Mouse (Mus musculus): ENCODE data around the gene Atxn1. TPM values are rescaled to one million over a fixed set of nuclear protein-coding genes. Genes with fewer than 3 reads are reported as not detected.

Atxn1 gene
- total RNA-seq, 1 experiment from 2014 or later = 19.8 TPM

DNA sequence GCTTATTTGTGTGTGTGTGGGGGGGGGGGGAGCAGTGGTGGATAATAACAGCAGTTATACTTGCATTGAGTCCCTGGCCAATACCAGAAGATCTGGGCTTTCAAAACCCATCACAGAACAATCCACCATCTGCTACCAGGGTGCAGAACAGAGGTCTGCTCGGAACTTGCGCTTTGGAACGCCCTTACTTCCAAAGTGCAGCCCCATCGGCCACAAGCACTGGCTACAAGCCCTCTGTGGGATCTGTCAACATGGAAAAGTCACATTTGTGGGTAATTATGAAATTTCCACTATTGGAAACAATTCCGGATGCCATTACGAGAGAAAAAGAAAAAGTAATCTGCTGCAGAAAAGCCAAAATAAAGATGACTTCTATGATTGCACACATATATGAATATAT lies 25.2 kb downstream of the Atxn1 start:
- no peak for ATAC-seq (replicated peaks in 1 of 2; ENCODE audit: insufficient read depth in 1 of 2, low FRiP score in 2 of 2, low TSS enrichment in 1 of 2, low read depth in 1 of 2, poor library complexity in 2 of 2, severe bottlenecking in 2 of 2)

DNA sequence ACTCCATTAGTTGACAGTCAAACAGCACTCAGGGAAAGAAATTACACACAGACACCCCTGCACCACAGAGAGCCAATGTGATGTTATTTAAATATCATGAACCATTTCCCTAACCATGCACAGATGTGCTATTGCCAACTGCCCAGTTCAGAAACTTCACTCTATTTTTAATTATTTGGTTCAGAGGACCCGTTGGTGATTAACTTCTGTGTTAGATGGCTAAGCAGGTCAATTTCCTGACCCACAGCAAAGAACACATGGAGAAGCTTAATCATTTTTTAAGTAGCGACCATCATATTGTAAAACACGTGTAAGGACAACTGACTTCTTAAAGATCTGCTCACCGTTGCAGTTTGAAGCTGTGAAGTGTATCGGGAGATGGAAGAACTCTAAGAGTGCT lies 26.7 kb downstream of the Atxn1 start:
- no peak for ATAC-seq (replicated peaks in 1 of 2; ENCODE audit: insufficient read depth in 1 of 2, low FRiP score in 2 of 2, low TSS enrichment in 1 of 2, low read depth in 1 of 2, poor library complexity in 2 of 2, severe bottlenecking in 2 of 2)

DNA sequence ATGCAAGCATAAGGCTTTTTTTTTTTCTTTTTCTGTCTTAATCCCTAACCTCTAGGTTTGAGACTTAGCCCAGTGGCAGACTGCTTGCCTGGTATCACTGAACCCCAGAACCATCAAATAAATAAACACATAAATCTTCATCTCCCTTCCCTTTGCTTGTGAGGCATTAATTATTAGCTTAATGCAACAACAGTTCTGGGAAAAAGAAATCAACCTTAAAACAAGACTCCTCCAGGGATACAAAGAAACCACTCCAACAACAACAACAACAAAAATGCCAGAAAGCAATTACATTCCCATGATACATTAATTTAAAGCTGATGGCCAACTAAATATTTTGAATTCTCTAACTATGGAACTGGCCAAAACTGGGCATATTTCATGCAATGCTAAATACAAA lies 28.0 kb downstream of the Atxn1 start:
- no peak for ATAC-seq (replicated peaks in 1 of 2; ENCODE audit: insufficient read depth in 1 of 2, low FRiP score in 2 of 2, low TSS enrichment in 1 of 2, low read depth in 1 of 2, poor library complexity in 2 of 2, severe bottlenecking in 2 of 2)

DNA sequence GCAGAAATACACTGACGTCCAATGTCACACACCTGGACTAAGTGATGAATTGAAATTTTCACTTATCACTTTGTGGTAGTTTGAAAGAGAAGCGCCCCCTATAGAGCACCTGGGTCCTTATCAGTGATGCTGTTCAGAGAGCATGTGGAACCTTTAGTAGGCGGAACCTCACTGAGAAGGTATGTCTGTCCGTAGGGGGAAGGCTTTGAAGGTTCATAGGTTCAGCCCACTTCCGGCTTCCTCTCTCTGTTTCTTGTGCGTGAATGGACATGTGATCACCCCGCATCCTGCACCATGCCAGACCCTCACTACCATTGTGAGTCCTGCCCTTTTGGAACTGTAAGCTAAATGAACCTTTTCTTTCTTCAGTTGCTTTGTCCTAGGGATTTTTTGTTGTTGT lies 29.0 kb downstream of the Atxn1 start:
- ATAC-seq (replicated peaks in 1 of 2; ENCODE audit: insufficient read depth in 1 of 2, low FRiP score in 2 of 2, low TSS enrichment in 1 of 2, low read depth in 1 of 2, poor library complexity in 2 of 2, severe bottlenecking in 2 of 2) = no peak

DNA sequence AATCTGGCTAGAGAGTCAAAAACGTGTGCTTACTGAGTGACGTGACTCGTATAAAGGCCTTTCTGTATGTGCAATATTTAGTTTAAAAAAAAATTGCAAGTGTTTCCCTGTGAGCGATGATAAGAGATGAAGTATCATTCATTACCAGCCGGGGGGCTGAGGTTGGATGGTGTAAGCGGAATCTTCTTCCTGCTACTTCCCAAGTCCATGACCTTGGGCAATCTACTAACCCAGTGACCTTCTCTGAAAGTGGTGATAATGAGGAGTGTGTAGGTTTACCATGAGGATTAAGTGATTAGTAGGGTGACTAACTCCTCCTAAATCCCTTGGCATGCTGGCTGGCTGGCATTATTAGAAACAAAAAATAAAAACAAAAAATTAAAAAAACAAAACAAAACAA lies 30.0 kb downstream of the Atxn1 start:
- ATAC-seq (replicated peaks in 1 of 2; ENCODE audit: insufficient read depth in 1 of 2, low FRiP score in 2 of 2, low TSS enrichment in 1 of 2, low read depth in 1 of 2, poor library complexity in 2 of 2, severe bottlenecking in 2 of 2) = no peak

DNA sequence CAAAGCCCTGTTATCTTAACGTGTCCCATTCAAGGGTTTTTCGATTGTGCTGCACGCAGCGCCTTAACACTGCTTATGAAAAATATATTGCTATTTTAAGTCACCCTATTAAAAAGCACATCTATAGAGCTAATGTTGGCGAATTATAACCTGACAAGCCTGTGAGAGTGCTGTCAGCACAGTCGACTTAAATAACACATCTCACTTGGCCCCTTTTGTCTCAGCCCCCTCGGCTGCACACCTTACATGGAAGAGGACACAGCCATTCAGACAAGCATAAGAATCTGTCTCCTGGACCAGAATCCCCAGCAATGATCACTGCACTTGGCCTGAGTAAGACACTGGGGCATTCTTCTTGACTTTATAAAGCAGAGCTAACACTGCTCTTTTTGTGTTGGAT lies 30.7 kb downstream of the Atxn1 start:
- ATAC-seq (replicated peaks in 1 of 2; ENCODE audit: insufficient read depth in 1 of 2, low FRiP score in 2 of 2, low TSS enrichment in 1 of 2, low read depth in 1 of 2, poor library complexity in 2 of 2, severe bottlenecking in 2 of 2) = no peak

DNA sequence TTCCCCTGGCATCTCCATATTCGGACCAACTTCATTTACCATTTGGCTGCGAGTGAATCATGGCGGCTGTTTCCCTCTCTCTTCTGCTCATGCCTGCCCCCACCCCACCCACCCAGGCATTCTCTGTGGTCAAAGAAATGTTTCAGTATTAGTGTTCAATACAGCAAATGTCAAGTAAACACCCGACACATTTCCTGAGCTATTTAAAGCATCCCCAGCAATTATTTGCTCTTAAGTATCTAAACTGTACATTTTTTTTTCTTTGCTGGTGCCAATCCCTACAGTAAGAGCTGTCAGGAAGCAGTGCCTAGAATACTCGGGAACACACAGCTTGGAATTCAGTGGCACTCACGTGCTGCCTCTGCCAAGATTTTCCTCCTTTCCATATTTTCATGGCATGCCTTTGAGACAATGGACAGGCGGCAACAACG lies 32.3 kb downstream of the Atxn1 start:
- no peak for ATAC-seq (replicated peaks in 1 of 2; ENCODE audit: insufficient read depth in 1 of 2, low FRiP score in 2 of 2, low TSS enrichment in 1 of 2, low read depth in 1 of 2, poor library complexity in 2 of 2, severe bottlenecking in 2 of 2)

DNA sequence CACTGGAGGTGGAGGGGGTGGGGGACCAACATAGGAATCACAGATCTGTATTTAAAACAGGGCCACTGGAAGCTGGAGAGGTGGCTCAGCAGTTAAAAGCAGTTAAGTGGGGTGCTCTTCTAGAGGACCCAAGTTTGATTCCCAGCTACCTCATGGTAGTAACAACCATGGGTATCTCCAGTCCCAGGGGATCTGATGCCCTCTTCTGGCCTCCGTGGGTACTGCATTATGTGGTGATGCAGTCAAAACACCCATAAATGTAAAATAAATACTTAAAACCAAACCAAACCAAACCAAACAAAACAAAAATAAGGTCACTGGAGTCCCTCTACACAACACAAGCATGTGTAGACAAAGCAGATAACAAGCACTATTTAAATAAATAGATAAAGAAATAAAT lies 32.9 kb downstream of the Atxn1 start:
- no peak for ATAC-seq (replicated peaks in 1 of 2; ENCODE audit: insufficient read depth in 1 of 2, low FRiP score in 2 of 2, low TSS enrichment in 1 of 2, low read depth in 1 of 2, poor library complexity in 2 of 2, severe bottlenecking in 2 of 2)

DNA sequence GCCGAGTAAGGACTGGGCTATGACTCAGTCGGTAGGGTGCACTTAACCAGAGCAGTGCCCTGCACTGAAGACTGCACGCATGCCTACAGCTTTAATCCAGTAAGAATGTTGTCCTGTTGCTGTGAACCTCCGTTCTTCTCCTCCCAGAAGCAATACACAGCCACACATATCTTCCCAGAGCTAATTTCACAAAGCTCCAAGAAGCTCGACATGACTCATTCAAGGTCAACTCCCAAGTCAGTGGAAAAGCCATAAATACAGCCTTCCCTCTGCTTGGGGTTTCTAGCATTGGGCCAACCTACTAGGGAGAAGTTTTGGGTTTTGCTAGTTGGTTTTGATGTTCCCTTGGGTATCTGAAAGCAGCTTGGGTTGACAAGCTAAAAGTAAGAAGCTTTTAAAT lies 33.6 kb downstream of the Atxn1 start:
- ATAC-seq (replicated peaks in 1 of 2; ENCODE audit: insufficient read depth in 1 of 2, low FRiP score in 2 of 2, low TSS enrichment in 1 of 2, low read depth in 1 of 2, poor library complexity in 2 of 2, severe bottlenecking in 2 of 2) = no peak

DNA sequence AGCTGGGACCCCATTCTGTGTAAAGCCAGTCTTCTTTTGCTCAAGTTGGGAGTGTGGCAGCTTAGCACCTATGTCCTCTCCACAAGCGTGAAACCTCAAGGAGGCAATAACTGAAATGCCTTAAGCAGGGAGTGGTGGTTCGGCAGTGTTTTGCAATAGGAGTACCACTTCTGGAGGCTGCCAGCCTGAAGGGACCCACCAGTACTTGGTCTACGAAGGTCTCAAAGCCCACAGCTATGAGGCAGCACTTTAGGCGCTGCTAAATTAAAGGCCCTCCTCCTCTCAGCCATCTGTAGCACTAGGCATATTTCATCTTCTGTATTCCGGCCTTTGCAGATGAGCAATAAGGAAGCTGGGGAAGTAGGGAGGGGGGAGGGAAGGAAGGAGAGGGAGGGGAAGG lies 35.1 kb downstream of the Atxn1 start:
- ATAC-seq (replicated peaks in 1 of 2; ENCODE audit: insufficient read depth in 1 of 2, low FRiP score in 2 of 2, low TSS enrichment in 1 of 2, low read depth in 1 of 2, poor library complexity in 2 of 2, severe bottlenecking in 2 of 2) = peak; percentile 78 to 88

DNA sequence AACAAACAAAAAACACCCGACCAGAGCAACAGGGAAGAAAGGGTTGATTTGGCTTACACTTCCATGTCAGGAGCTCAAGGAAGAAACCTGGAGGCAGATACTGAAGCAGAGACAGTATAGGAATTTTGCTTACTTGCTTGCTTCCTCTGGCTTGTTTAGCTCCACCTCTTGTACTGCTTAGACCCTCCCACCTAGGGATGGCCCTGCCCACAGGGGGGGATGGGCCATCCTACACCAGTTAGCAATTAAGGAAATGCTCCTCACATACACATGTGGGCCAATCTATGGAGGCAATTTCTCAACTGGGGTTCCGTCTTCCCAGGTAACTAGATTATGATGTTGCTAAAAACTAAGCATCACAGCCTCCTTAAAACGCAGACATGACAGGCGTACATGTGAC lies 39.5 kb downstream of the Atxn1 start:
- ATAC-seq (replicated peaks in 1 of 2; ENCODE audit: insufficient read depth in 1 of 2, low FRiP score in 2 of 2, low TSS enrichment in 1 of 2, low read depth in 1 of 2, poor library complexity in 2 of 2, severe bottlenecking in 2 of 2) = peak; percentile 46 to 53; a peak in 2 of 4 replicates

DNA sequence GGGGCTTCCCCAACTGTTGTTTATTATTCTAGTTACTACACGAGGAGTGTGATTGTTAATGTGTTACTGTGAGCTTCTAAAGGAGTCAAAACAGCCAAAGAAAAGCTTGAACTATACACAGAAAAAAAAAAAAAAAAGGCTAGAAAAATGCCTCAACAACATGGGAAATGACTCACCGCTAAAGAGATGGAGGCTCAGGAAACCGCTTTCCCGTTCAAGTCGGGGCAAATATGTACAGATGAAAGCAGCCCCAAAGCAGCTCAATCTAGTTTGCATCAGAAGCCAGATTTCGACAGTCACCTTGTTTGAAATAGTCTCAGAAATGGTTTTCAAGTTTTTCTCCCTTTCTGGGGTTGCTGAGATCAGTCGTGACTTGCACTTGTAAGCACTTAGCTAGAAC lies 40.3 kb downstream of the Atxn1 start:
- ATAC-seq (replicated peaks in 1 of 2; ENCODE audit: insufficient read depth in 1 of 2, low FRiP score in 2 of 2, low TSS enrichment in 1 of 2, low read depth in 1 of 2, poor library complexity in 2 of 2, severe bottlenecking in 2 of 2) = peak; percentile 24 to 43; a peak in 3 of 4 replicates

DNA sequence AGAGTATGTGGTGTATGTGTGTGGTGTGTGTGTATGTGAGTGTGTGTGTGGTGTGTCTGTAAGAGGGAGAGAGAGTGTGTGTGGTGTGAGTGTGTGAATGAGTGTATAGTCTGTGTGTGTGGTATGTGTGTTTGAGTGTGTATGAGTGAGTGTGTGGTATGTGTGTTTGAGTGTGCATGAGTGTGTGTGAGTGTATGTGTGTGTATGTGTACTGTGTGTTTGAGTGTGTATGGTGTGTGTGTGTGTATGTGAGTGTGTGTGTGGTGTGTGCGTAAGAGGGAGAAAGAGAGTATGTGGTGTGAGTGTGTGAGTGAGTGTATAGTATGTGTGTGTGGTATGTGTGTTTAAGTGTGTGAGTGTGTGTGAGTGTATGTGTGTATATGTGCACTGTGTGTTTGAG lies 41.7 kb downstream of the Atxn1 start:
- ATAC-seq (replicated peaks in 1 of 2; ENCODE audit: insufficient read depth in 1 of 2, low FRiP score in 2 of 2, low TSS enrichment in 1 of 2, low read depth in 1 of 2, poor library complexity in 2 of 2, severe bottlenecking in 2 of 2) = no peak

DNA sequence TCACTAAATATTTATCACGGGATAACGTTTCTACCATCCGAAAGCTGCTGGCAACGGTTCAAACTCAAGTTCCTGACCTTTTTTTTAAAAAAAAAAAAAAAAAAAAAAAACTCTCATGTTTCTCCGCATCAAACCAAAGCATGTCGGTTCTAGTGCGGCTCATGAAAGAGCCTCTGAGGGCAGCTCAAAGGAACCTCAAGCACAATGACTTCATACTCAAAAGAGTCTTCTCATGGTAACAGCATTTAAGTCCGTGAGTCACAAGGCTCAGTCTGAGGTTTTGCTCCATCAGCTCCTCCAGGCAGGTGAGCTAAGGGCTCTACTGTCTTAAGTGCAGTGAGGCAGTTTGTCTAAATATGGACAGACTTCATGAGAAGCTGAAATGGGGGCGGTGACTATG lies 42.3 kb downstream of the Atxn1 start:
- peak; percentile 39 to 47; a peak in 2 of 4 replicates for ATAC-seq (replicated peaks in 1 of 2; ENCODE audit: insufficient read depth in 1 of 2, low FRiP score in 2 of 2, low TSS enrichment in 1 of 2, low read depth in 1 of 2, poor library complexity in 2 of 2, severe bottlenecking in 2 of 2)

DNA sequence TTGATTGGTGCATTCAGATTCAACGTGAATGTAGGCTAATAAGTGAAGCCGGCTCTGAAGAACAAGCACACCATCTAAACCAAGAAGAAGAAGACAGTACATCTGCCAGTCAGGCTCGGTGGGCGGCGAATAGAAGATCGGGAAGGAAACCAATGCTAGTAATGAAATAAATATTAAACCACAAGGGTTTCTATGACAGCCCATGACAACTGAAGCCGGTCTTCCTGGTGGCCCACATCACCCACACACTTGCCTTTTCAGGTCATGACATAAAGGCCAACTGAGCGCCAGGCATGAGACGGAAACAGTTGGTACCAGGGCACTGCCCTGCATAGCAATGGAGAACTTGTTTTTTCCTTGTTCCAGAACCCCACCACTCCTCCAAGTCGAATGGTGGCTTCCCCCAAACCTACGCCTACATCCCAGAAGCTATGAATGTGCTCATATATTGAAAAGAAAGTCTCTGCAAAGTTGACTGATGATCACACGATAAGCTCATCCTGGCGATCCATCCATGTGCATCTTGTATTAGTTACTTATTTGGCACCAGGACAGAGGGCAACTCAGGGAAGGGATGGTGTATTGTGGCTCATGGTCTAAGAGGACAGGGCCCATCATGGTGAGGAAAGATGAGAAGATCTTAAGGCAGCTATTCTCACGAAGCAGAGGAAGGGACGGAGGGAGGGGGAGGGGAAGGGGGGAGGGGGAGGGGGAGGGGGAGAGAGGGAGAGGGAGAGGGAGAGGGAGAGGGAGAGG lies 45.7 kb downstream of the Atxn1 start:
- no peak for ATAC-seq (replicated peaks in 1 of 2; ENCODE audit: insufficient read depth in 1 of 2, low FRiP score in 2 of 2, low TSS enrichment in 1 of 2, low read depth in 1 of 2, poor library complexity in 2 of 2, severe bottlenecking in 2 of 2)

DNA sequence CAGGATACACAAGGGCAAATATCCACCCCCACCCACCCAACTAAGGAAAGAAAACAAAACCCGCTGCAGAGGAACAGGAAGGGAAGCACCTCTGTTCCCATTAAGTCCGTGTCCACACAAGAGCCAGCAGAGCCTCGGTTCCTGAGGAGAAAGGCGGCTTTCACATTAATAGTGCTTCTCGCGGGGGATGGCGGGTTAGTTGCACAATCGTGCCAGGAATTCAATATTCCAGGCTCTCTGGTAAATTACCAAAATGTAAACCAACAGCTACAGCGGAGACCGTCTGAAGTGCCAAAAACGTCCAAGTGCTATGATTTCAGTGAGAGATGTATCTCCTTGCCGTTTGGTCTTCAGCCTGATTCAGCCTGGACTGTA lies 46.8 kb downstream of the Atxn1 start:
- no peak for ATAC-seq (replicated peaks in 1 of 2; ENCODE audit: insufficient read depth in 1 of 2, low FRiP score in 2 of 2, low TSS enrichment in 1 of 2, low read depth in 1 of 2, poor library complexity in 2 of 2, severe bottlenecking in 2 of 2)

DNA sequence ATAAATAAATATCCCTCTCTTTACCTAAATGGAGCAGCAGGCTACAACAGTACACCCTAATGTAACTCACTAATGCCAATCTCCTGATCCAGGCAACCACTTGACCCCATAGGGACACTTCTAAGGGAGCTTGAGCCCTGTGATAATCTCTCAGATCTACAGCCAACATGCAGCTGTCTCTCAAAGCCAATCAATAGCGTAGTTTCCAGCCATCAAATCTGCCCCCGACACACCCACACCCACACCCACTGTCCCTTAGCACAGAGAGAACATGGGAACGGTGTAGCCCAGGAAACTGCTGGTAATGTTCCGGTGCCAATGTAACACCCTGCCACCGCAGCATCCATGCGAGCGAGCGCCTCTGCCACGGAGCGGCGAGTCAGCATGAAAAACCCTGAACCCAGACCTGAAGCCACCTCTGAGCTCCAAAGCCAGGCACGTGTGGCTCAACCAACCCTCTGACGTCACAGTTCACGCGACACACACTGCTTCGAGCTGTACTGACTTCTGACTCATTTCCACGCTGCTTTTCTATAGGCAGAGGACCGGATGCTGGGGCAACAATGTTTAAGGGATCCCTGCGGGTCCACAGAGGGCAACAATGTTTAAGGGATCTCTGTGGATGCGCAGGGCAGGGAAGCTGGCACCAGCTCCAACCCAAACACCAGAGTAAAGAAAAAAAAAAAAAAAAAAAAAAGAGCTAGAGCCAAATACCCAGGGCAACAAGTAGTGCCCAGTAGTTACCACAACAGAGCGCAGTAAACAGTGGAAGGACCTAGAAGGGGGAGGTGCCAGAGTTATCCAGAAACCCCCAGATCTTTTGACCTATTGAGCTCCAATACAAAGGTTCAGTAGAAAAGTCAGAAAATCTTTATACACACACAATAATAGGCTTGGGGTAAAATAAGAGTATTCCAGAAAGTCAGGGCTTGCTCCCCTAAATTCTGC lies 47.5 kb downstream of the Atxn1 start:
- no peak for ATAC-seq (replicated peaks in 1 of 2; ENCODE audit: insufficient read depth in 1 of 2, low FRiP score in 2 of 2, low TSS enrichment in 1 of 2, low read depth in 1 of 2, poor library complexity in 2 of 2, severe bottlenecking in 2 of 2)

DNA sequence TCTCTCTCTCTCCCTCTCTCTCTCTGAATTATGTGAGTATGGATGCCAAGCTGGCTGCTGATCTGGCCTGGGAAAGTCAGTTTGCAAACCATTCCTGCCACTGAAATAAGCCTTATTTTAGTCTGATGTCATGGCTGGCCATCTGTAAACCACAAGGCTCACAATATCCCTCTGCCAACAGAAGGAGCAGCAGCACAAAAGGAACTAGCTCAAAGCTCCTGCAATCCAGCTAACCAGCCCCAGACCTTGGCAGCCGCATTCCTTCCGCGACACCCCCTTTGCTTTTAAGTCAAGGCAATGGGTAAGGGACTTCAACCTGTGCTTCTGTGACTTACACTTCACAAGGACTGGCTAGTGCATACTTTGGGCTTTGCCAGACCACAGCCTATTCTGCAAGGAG lies 48.9 kb downstream of the Atxn1 start:
- no peak for ATAC-seq (replicated peaks in 1 of 2; ENCODE audit: insufficient read depth in 1 of 2, low FRiP score in 2 of 2, low TSS enrichment in 1 of 2, low read depth in 1 of 2, poor library complexity in 2 of 2, severe bottlenecking in 2 of 2)

Measured in hematopoietic stem cell, adult 5-6 weeks (primary cell).